Mouse (Mus musculus): ENCODE measurements around the gene Dynlrb1. TPM values are rescaled to one million over a fixed set of nuclear protein-coding genes. Genes with fewer than 3 reads are reported as not detected.

Dynlrb1 gene
- polyA plus RNA-seq, 1 experiment from 2014 or later, result 361 TPM

- Histone ChIP-seq H3K4me2 (no peak overlapping the region), H3K9me3 (replicated peaks) (no peaks in the 10 kb centered on the region), H3K9ac (no peak overlapping the region), H3K4me3 (no peak overlapping the region), H3K27ac (ENCODE audit: poor library complexity, severe bottlenecking) (no peak overlapping the region), H3K36me3 (peaks cover 72% of the 10 kb centered on the region), H3K27me3 (replicated peaks) (no peaks in the 10 kb centered on the region), H3K4me1 (replicated peaks) (peaks cover 14% of the 10 kb centered on the region)
- no peak for ATAC-seq (ENCODE audit: insufficient number of reproducible peaks, low FRiP score)
- 91% methylated on average over 5 of the region's 5 CpGs for WGBS
These were observed 13.3 kb downstream of the Dynlrb1 start for GRCm38 (mm10) chr2:155249588-155249987.

- 82% methylated on average over 6 of the region's 6 CpGs for WGBS
- ATAC-seq (ENCODE audit: insufficient number of reproducible peaks, low FRiP score), result no peak
- Histone ChIP-seq H3K4me1 (replicated peaks) (no peaks in the 10 kb centered on the region), H3K4me2 (no peak overlapping the region), H3K9ac (no peak overlapping the region), H3K27me3 (replicated peaks) (no peaks in the 10 kb centered on the region), H3K36me3 (no peaks in the 10 kb centered on the region), H3K9me3 (replicated peaks) (peaks cover 5% of the 10 kb centered on the region; the same call in 1 of the 2 replicates), H3K27ac (ENCODE audit: poor library complexity, severe bottlenecking) (no peak overlapping the region), H3K4me3 (no peak overlapping the region)
These were observed 29.2 kb downstream of the Dynlrb1 start for GRCm38 (mm10) chr2:155265526-155265925.

DNA sequence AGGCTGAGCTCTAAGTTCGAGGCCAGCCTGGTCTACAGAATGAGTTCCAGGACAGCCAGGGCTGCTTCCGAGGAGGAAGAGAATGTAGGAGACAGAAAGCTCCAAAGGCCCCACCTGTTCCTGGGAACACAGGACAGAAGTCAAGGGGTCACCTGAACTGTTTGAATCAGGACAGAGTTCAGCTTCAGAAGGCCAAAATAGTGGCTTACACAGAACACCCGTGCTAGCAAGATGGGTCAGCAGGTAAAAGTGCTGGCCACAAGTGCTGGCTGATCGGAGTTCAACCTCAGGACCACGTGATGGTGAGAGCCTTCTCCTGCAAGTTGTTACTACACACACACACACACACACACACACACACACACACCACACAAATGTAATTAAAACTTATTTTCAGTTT lies 30.6 kb downstream of the Dynlrb1 start:
- WGBS, result 81% methylated on average over 5 of the region's 5 CpGs

GRCm38 (mm10) chr2:155271957-155272356 lies 35.6 kb downstream of the Dynlrb1 start:
- Histone ChIP-seq H3K27ac (ENCODE audit: poor library complexity, severe bottlenecking) (no peak overlapping the region), H3K4me3 (no peak overlapping the region), H3K9ac (no peak overlapping the region), H3K9me3 (replicated peaks) (no peaks in the 10 kb centered on the region), H3K27me3 (replicated peaks) (no peaks in the 10 kb centered on the region), H3K4me2 (no peak overlapping the region), H3K36me3 (no peaks in the 10 kb centered on the region), H3K4me1 (replicated peaks) (peaks cover 13% of the 10 kb centered on the region; the same call in 1 of the 2 replicates)
- 81% methylated on average over 6 of the region's 6 CpGs for WGBS
- ATAC-seq (ENCODE audit: insufficient number of reproducible peaks, low FRiP score), result no peak

More for the DNA sequence above, 30.6 kb downstream of the Dynlrb1 start:
- H3K9ac ChIP-seq, result no peak overlapping the region
- H3K4me2 ChIP-seq, result no peak overlapping the region
- ATAC-seq (ENCODE audit: insufficient number of reproducible peaks, low FRiP score), result no peak
- no peaks in the 10 kb centered on the region for H3K4me1 ChIP-seq (replicated peaks)
- no peak overlapping the region for H3K27ac ChIP-seq (ENCODE audit: poor library complexity, severe bottlenecking)
- no peaks in the 10 kb centered on the region for H3K36me3 ChIP-seq
- peaks cover 5% of the 10 kb centered on the region; the same call in 1 of the 2 replicates for H3K9me3 ChIP-seq (replicated peaks)
- H3K27me3 ChIP-seq (replicated peaks), result no peaks in the 10 kb centered on the region
- H3K4me3 ChIP-seq, result no peak overlapping the region

GRCm38 (mm10) chr2:155272396-155273170 lies 36.2 kb downstream of the Dynlrb1 start:
- H3K27me3 ChIP-seq (replicated peaks), result no peaks in the 10 kb centered on the region
- no peaks in the 10 kb centered on the region for H3K36me3 ChIP-seq
- H3K4me1 ChIP-seq (replicated peaks), result peaks cover 19% of the 10 kb centered on the region
- no peak overlapping the region for H3K4me2 ChIP-seq
- no peak for ATAC-seq (ENCODE audit: insufficient number of reproducible peaks, low FRiP score)
- no peak overlapping the region for H3K4me3 ChIP-seq
- no peak overlapping the region for H3K9ac ChIP-seq
- WGBS, result 65% methylated on average over 10 of the region's 10 CpGs
- no peak overlapping the region for H3K27ac ChIP-seq (ENCODE audit: poor library complexity, severe bottlenecking)
- no peaks in the 10 kb centered on the region for H3K9me3 ChIP-seq (replicated peaks)

DNA sequence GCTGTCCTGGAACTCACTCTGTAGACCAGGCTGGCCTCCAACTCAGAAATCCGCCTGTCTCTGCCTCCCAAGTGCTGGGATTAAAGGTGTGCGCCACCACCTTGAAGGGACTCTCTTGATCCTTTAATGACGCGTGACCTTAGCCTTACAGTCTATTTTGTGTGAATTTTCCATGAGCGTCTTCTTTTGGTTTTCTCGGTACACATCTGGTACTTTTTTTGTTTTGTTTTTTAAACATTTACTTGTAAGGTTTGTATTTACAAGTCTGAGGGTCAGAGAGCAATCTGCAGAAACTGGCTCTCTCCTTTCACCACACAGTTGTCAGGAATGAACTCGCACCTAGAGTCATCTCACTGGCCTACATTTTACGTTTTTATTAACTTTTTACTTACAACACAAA lies 37.3 kb downstream of the Dynlrb1 start:
- Histone ChIP-seq H3K4me2 (no peak overlapping the region), H3K4me1 (replicated peaks) (peaks cover 22% of the 10 kb centered on the region), H3K36me3 (peaks cover 9% of the 10 kb centered on the region), H3K9ac (no peak overlapping the region), H3K27me3 (replicated peaks) (no peaks in the 10 kb centered on the region), H3K4me3 (no peak overlapping the region), H3K9me3 (replicated peaks) (no peaks in the 10 kb centered on the region), H3K27ac (ENCODE audit: poor library complexity, severe bottlenecking) (no peak overlapping the region)
- no peak for ATAC-seq (ENCODE audit: insufficient number of reproducible peaks, low FRiP score)
- WGBS, result 85% methylated on average over 8 of the region's 8 CpGs

- H3K4me3 ChIP-seq, result peak within 1 kb of the TSS; percentile 95
- peak within 1 kb of the TSS; percentile 83 for H3K27ac ChIP-seq (ENCODE audit: poor library complexity, severe bottlenecking)
- H3K9me3 ChIP-seq (replicated peaks), result no peaks in the 10 kb centered on the region
- H3K4me1 ChIP-seq (replicated peaks), result peaks cover 22% of the 10 kb centered on the region
- peak; percentile 91 for ATAC-seq (ENCODE audit: insufficient number of reproducible peaks, low FRiP score)
- H3K4me2 ChIP-seq, result peak within 1 kb of the TSS; percentile 85
- H3K36me3 ChIP-seq, result peaks cover 18% of the 10 kb centered on the region
- WGBS, result under 1% methylated on average over 47 of the region's 47 CpGs
- H3K27me3 ChIP-seq (replicated peaks), result no peaks in the 10 kb centered on the region
- peak within 1 kb of the TSS; percentile 97 for H3K9ac ChIP-seq
These were observed 39.9 kb downstream of the Dynlrb1 start, which contains the start of gene Map1lc3a for GRCm38 (mm10) chr2:155276195-155276594. Gene Map1lc3a, plus strand, starts transcription at chr2:155276297.

- peak overlapping the region; percentile 85 for H3K4me2 ChIP-seq
- H3K27ac ChIP-seq (ENCODE audit: poor library complexity, severe bottlenecking), result peak overlapping the region; percentile 83
- H3K27me3 ChIP-seq (replicated peaks), result no peaks in the 10 kb centered on the region
These were observed 40.4 kb downstream of the Dynlrb1 start for GRCm38 (mm10) chr2:155276621-155277175.

DNA sequence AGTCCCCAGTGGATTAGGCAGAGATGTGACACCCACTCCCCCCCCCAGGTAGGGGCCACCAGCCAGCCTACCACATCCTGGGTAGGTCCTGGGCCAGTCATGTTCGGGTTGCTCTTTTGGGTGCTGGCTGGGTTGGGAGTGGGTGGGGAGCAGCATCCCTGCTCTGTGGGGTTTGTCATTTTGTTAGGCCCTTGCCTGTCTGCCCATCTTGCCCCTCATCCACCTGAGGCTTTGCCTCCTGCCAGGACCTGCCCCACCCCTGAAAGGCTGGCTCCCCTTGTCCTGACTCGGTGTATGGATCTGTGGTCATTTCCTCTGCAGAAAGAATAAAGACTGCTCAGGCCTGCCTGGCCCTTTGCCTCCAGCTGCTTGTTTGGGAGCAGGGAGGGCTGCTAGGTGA lies 41.4 kb downstream of the Dynlrb1 start:
- Histone ChIP-seq H3K9ac (peak overlapping the region; percentile 97; the same call in 1 of the 2 replicates), H3K9me3 (replicated peaks) (no peaks in the 10 kb centered on the region), H3K27ac (ENCODE audit: poor library complexity, severe bottlenecking) (no peak overlapping the region), H3K4me2 (peak overlapping the region; percentile 85), H3K36me3 (peaks cover 18% of the 10 kb centered on the region), H3K4me3 (no peak overlapping the region), H3K4me1 (replicated peaks) (peaks cover 17% of the 10 kb centered on the region), H3K27me3 (replicated peaks) (no peaks in the 10 kb centered on the region)
- ATAC-seq (ENCODE audit: insufficient number of reproducible peaks, low FRiP score), result no peak
- WGBS, result 82% methylated on average over 2 of the region's 2 CpGs

More at GRCm38 (mm10) chr2:155276621-155277175, 40.4 kb downstream of the Dynlrb1 start:
- Histone ChIP-seq H3K9ac (peak overlapping the region; percentile 97), H3K4me3 (peak overlapping the region; percentile 95), H3K4me1 (replicated peaks) (peaks cover 22% of the 10 kb centered on the region), H3K36me3 (peaks cover 18% of the 10 kb centered on the region), H3K9me3 (replicated peaks) (no peaks in the 10 kb centered on the region)
- ATAC-seq (ENCODE audit: insufficient number of reproducible peaks, low FRiP score), result peak; percentile 93
- WGBS, result under 1% methylated on average over 42 of the region's 49 CpGs

GRCm38 (mm10) chr2:155278361-155278760 lies 42.0 kb downstream of the Dynlrb1 start:
- H3K4me1 ChIP-seq (replicated peaks), result peaks cover 17% of the 10 kb centered on the region
- no peak overlapping the region for H3K4me3 ChIP-seq
- ATAC-seq (ENCODE audit: insufficient number of reproducible peaks, low FRiP score), result no peak
- no peak overlapping the region for H3K4me2 ChIP-seq
- WGBS, result 83% methylated on average over 7 of the region's 7 CpGs
- no peak overlapping the region for H3K27ac ChIP-seq (ENCODE audit: poor library complexity, severe bottlenecking)
- H3K9ac ChIP-seq, result no peak overlapping the region
- H3K9me3 ChIP-seq (replicated peaks), result no peaks in the 10 kb centered on the region
- peaks cover 18% of the 10 kb centered on the region for H3K36me3 ChIP-seq
- no peaks in the 10 kb centered on the region for H3K27me3 ChIP-seq (replicated peaks)

GRCm38 (mm10) chr2:155279163-155279562 lies 42.8 kb downstream of the Dynlrb1 start:
- ATAC-seq (ENCODE audit: insufficient number of reproducible peaks, low FRiP score), result no peak
- Histone ChIP-seq H3K9ac (no peak overlapping the region), H3K27ac (ENCODE audit: poor library complexity, severe bottlenecking) (no peak overlapping the region), H3K9me3 (replicated peaks) (no peaks in the 10 kb centered on the region), H3K4me2 (no peak overlapping the region), H3K4me3 (no peak overlapping the region), H3K4me1 (replicated peaks) (peaks cover 19% of the 10 kb centered on the region), H3K27me3 (replicated peaks) (no peaks in the 10 kb centered on the region), H3K36me3 (peaks cover 18% of the 10 kb centered on the region)
- 78% methylated on average over 4 of the region's 4 CpGs for WGBS

Measured in heart, embryonic 12.5 days (tissue).